Mouse (Mus musculus) kidney, embryonic 15.5 days (tissue): ENCODE measurements around the gene Cabin1. TPM values are rescaled to one million over a fixed set of nuclear protein-coding genes. Genes with fewer than 3 reads are reported as not detected.

Experiments
- ATAC-seq: fragments of 200-750 bp; cut with Nextera tagmentation; replicated peaks from 2 replicates; pipeline ENCODE4 v1.8.0; 2017; ENCODE audit warnings: moderate TSS enrichment; ENCODE audit not compliant: low FRiP score
- H3K27ac ChIP-seq: fragments of 300-500 bp; sonication (generic); 2 replicates; pipeline ENCODE4 v1.5.1; 2015; ENCODE audit warnings: mild to moderate bottlenecking, inconsistent platforms
- H3K27me3 ChIP-seq: fragments of 300-500 bp; sonication (generic); 2 replicates; pipeline ENCODE4 v1.6.1; 2015; ENCODE audit warnings: inconsistent platforms
- H3K36me3 ChIP-seq: fragments of 300-500 bp; sonication (generic); 2 replicates; pipeline ENCODE4 v1.6.1; 2015; ENCODE audit warnings: inconsistent platforms
- H3K4me1 ChIP-seq: fragments of 300-500 bp; sonication (generic); 2 replicates; pipeline ENCODE4 v1.6.1; 2015; ENCODE audit warnings: inconsistent platforms
- H3K4me2 ChIP-seq: fragments of 300-500 bp; sonication (generic); 2 replicates; pipeline ENCODE4 v1.6.1; 2015; ENCODE audit warnings: moderate library complexity, mild to moderate bottlenecking, inconsistent platforms
- H3K4me3 ChIP-seq: fragments of 300-500 bp; sonication (generic); replicated peaks from 2 replicates; pipeline ENCODE4 v1.5.1; 2015; ENCODE audit warnings: mild to moderate bottlenecking, inconsistent platforms
- H3K9ac ChIP-seq: fragments of 300-500 bp; sonication (generic); 2 replicates; pipeline ENCODE4 v1.6.1; 2015; ENCODE audit warnings: mild to moderate bottlenecking, inconsistent platforms
- H3K9me3 ChIP-seq: fragments of 300-500 bp; sonication (generic); replicated peaks from 2 replicates; pipeline ENCODE4 v1.6.1; 2016; ENCODE audit warnings: inconsistent platforms
- WGBS: fragments of 180-500 bp; shearing (Covaris S2); methylation state at CpG from one replicate; pipeline ENCODE4 v1.1.7; 2015; ENCODE audit warnings: mixed read lengths; 5-methylcytosine and 5-hydroxymethylcytosine counted together
- polyA plus RNA-seq: library from polyadenylated mRNA; unstranded; fragments of >200 nt; fragmentation: Nextera tagmentation; extraction: Ambion mirVana; gene quantifications from 2 replicates; pipeline ENCODE4 v1.2.1, GENCODE M21; 2015

The Cabin1 gene
- polyA plus RNA-seq, 1 experiment from 2014 or later = 35.1 TPM

DNA sequence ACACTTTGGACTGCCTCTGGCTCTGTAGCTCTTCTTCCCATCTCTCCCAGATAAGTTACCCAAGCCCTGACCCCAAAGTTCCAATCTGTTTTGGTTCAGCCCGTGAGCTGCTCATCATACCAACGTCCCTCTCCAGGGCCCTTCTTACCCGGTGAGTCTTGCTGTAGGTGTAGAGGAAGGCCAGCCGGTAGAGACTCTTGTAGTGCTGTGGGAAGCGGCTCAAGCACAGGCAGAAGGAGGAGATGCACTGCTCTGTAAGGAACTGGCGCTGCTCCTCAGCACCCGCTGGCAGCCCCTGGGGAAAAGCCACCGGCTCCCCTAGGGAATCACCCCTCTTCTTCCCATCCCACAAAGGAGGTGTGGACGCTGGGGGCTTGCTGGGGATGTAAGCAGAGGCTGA is 69.6 kb downstream of the Cabin1 start:
- H3K27me3 ChIP-seq = no peaks in the 10 kb centered on the region
- H3K4me3 ChIP-seq = no peak overlapping the region
- H3K36me3 ChIP-seq = peaks cover 93% of the 10 kb centered on the region
- no peak for ATAC-seq
- no peaks in the 10 kb centered on the region for H3K9me3 ChIP-seq
- 88% methylated on average over 9 of the region's 9 CpGs for WGBS
- H3K27ac ChIP-seq = peak overlapping the region; percentile 41
- H3K4me2 ChIP-seq = no peak overlapping the region
- H3K9ac ChIP-seq = no peak overlapping the region
- H3K4me1 ChIP-seq = peaks cover 15% of the 10 kb centered on the region

DNA sequence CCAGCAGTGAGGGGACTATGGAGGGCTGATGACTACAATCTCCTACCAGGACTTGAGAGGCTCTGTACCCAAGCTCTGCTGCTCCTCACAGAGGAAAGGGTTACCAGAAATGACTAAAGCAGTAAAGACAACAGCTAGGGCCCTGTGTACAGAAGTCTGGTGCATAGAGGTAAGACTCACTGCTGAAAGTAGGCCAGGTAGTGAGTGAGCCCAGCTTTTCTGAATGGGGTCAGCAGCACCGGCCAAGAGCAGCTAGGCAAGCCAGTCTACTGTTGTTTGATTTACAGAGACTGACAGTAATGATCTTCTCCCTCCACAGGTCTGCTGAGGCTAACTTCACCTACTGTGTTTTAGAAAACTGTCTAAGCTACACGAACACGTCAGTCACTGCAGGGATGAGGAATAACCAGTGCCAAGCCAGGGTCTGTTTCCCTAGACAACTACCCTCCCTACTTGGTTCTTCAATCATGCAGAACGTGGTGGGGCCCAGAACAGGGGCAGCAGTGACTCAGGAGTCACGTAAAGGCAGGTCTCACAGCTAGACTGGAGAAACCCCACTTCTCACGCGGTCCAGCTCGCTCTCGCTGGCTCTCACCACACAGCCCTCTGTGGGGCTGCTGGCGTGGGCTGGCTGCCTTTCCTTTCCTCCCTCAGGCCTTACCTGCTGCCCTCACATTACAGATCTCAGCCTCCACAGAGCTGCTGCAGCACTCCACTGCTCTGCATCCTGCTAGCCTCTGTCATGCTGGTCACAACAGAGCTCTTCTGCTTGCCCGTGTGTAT is 70.5 kb downstream of the Cabin1 start:
- H3K4me2 ChIP-seq = no peak overlapping the region
- no peaks in the 10 kb centered on the region for H3K27me3 ChIP-seq
- peak overlapping the region; percentile 50 for H3K27ac ChIP-seq
- H3K4me1 ChIP-seq = peaks cover 15% of the 10 kb centered on the region
- no peak overlapping the region for H3K9ac ChIP-seq
- ATAC-seq = peak; percentile 75
- peaks cover 90% of the 10 kb centered on the region for H3K36me3 ChIP-seq
- no peaks in the 10 kb centered on the region for H3K9me3 ChIP-seq
- H3K4me3 ChIP-seq = no peak overlapping the region
- 54% methylated on average over 11 of the region's 11 CpGs for WGBS

DNA sequence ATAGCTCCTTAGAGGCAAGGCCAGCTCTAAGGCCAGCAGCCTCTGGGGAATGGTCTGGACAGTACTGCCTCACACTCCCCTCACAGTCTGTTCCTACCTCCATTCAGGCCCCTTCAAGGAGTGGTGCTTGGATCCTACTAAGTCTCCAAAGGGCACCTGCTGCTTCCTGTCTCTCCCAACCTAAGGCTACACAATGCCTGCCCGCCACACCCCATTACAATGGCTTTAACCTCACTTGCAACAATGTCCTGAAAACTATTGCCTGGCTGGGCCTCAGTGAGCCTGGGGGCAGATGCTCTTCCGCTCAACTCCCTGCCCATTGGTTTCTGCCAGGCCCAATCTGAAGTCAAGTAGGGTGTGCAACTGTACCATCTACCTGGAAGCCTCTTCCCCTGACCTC is 75.5 kb downstream of the Cabin1 start:
- peaks cover 6% of the 10 kb centered on the region for H3K4me1 ChIP-seq
- H3K4me3 ChIP-seq = no peak overlapping the region
- no peak overlapping the region for H3K9ac ChIP-seq
- no peak overlapping the region for H3K27ac ChIP-seq
- no peak for ATAC-seq
- H3K36me3 ChIP-seq = peaks cover 74% of the 10 kb centered on the region
- no peak overlapping the region for H3K4me2 ChIP-seq
- WGBS = 96% methylated on average over 2 of the region's 2 CpGs
- H3K27me3 ChIP-seq = no peaks in the 10 kb centered on the region
- H3K9me3 ChIP-seq = no peaks in the 10 kb centered on the region

DNA sequence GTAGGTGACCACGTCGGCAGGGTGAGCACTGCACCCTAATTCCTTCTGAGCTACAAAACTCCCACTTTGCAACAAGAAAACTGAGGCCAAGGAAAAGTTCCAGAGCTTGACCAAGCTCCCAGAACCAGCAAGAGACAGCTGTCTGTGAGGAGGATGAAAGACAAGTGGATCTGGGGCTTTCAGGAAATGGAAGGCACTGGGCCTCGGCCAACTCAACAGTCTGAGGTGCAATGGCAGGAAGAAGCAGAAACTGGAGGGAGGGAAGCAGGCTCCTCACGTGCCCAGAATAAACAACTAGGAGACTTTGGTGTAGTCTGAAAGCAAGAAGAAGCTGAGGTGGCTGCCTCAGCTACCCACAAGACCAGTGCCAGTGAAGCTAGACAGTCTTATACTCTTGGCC is 77.4 kb downstream of the Cabin1 start:
- Histone ChIP-seq H3K4me1 (no peaks in the 10 kb centered on the region), H3K9me3 (no peaks in the 10 kb centered on the region), H3K27ac (no peak overlapping the region), H3K27me3 (no peaks in the 10 kb centered on the region), H3K4me2 (no peak overlapping the region), H3K36me3 (peaks cover 73% of the 10 kb centered on the region), H3K4me3 (no peak overlapping the region), H3K9ac (no peak overlapping the region)
- ATAC-seq = no peak
- 80% methylated on average over 4 of the region's 4 CpGs for WGBS

DNA sequence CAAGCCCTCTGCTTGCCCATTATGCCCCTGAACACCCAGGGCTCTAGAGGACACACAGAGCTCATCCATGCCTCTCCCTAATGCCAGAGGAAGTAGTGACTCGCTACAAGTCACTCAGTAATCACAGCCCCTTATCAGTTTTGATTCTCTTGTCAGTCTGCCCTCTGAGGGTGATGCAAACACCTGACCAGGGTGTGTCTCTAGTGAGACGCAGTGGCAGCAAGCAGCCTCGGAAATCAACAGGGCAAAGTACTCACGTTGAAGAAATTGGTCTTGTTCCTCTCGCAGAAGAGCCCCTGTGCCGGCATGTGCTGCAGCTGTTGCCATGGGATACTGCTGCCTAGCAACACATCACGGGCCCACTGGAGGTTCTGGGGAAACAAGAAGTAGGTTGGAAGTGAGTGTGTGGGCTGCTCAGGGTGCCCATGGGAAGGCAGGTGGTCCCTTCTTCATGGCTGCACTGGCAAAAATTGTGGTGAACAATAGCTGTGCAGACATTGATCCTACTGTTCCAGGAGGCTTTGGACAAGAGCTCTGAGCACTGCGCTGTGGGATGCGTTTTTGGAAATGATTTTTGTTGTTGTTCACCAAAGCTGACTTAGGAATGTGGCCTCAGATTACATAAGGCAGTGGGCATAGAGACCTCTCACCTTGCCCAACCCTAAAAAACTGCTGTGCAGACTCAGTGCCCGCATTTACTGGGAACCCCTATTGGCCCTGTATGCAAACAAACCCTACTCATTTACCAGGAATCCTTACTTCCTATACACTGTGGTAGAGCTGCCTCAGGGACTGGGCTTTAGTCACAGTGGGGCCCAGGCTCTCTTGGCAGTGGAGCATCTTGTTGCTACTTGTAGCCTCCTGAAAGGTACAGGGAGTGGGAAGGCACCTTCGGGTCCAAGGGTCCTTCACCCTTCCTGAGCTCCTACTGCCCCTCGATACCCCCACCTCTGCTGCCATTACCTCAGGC is 79.8 kb downstream of the Cabin1 start:
- WGBS = 72% methylated on average over 12 of the region's 12 CpGs
- no peak overlapping the region for H3K4me2 ChIP-seq
- no peak for ATAC-seq
- no peak overlapping the region for H3K4me3 ChIP-seq
- no peaks in the 10 kb centered on the region for H3K4me1 ChIP-seq
- H3K27me3 ChIP-seq = no peaks in the 10 kb centered on the region
- H3K27ac ChIP-seq = no peak overlapping the region
- no peak overlapping the region for H3K9ac ChIP-seq
- no peaks in the 10 kb centered on the region for H3K9me3 ChIP-seq
- peaks cover 72% of the 10 kb centered on the region for H3K36me3 ChIP-seq

DNA sequence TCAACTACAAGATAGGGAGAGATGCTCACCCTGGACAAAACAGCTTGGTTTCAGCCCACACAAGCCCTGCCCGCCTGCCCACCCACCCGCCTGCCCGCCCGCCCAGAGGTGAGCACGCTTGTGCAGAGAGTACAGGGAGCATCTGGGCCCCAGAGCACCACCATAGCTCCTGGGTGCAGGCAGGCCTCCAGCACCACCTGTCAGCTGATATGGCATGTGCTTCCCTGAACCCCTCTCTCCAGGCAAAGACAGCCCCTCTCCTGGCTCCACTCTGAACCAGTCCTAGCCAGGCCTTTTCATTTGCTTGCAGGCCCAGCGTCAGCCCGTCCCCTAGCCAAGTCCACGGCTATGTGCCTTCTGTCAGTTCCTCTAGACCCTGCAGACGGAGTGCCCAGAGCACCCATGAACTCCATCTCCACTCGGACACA is 83.6 kb downstream of the Cabin1 start:
- WGBS = 93% methylated on average over 10 of the region's 10 CpGs
- Histone ChIP-seq H3K4me2 (no peak overlapping the region), H3K4me1 (peaks cover 9% of the 10 kb centered on the region; the same call in 1 of the 2 replicates), H3K9ac (no peak overlapping the region), H3K4me3 (no peak overlapping the region), H3K9me3 (no peaks in the 10 kb centered on the region), H3K27ac (no peak overlapping the region), H3K36me3 (peaks cover 56% of the 10 kb centered on the region), H3K27me3 (no peaks in the 10 kb centered on the region)
- ATAC-seq = no peak

DNA sequence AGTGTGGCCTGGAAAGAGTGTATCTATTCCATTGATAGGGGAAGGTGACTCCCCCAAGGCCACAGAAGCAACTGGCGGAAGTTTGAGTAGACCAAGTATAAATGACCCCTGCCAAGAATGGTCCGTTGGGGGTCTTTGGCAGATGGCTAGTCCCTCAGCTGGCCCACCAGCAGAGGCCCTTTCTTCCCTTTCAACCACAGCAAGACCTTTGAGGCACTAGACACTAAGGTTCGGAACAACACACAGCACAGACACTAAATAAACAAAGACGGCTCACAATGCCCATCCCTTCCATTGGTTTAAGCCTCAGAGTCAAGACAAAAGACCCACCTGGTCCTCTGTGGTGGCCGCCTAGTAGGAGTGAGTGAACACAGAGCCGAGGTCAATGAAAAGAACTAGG is 84.9 kb downstream of the Cabin1 start:
- Histone ChIP-seq H3K27ac (no peak overlapping the region), H3K4me2 (no peak overlapping the region), H3K4me3 (no peak overlapping the region), H3K9me3 (no peaks in the 10 kb centered on the region), H3K9ac (no peak overlapping the region), H3K4me1 (peaks cover 9% of the 10 kb centered on the region; the same call in 1 of the 2 replicates), H3K27me3 (no peaks in the 10 kb centered on the region), H3K36me3 (peaks cover 53% of the 10 kb centered on the region)
- WGBS = 90% methylated on average over 6 of the region's 6 CpGs
- ATAC-seq = no peak

DNA sequence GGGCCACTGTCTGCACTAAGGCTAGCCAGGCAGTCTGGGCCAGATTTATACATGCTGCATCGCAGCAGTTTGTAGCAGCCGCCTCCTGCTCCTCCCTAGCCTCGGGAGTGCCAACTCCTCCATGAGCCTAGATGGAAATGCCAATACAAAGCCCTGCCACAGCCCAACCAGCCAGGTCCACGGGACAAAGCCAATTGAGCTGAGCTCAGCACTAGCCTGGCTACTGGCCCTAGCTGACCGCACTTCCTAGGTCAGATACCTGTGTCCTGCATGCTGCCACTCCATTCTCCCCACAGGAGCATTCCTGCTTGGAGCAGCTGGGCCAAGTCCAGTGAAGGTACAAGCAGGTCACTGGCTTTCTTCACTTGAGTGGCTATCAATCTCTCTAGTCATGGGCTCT is 86.2 kb downstream of the Cabin1 start:
- Histone ChIP-seq H3K4me3 (no peak overlapping the region), H3K27ac (no peak overlapping the region), H3K4me2 (no peak overlapping the region), H3K27me3 (no peaks in the 10 kb centered on the region), H3K9me3 (no peaks in the 10 kb centered on the region), H3K4me1 (peaks cover 9% of the 10 kb centered on the region; the same call in 1 of the 2 replicates), H3K9ac (no peak overlapping the region), H3K36me3 (peaks cover 46% of the 10 kb centered on the region)
- whole genome bisulfite sequencing = 85% methylated on average over 5 of the region's 5 CpGs
- no peak for ATAC-seq

DNA sequence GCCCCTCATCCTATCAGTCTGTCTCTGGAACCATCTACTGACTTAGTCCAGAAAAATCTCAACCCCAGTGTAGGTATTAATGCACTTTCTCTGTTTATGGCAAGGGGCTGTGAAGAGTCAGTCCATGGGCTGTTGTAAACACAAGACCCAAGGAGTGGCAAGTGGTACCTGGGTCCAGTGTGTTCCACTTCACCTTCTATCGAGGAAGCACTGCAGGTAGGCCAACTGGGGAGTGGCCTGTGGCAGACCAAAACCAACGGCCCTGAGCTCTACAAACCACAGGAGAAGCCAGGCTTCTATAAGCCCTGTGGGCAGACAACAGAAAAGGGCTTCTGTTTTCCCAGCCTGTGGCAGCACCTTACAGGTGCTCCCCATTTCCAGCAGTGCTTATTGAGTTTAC is 86.6 kb downstream of the Cabin1 start:
- 84% methylated on average over 2 of the region's 2 CpGs for WGBS
- H3K4me1 ChIP-seq = peaks cover 9% of the 10 kb centered on the region; the same call in 1 of the 2 replicates
- no peaks in the 10 kb centered on the region for H3K9me3 ChIP-seq

DNA sequence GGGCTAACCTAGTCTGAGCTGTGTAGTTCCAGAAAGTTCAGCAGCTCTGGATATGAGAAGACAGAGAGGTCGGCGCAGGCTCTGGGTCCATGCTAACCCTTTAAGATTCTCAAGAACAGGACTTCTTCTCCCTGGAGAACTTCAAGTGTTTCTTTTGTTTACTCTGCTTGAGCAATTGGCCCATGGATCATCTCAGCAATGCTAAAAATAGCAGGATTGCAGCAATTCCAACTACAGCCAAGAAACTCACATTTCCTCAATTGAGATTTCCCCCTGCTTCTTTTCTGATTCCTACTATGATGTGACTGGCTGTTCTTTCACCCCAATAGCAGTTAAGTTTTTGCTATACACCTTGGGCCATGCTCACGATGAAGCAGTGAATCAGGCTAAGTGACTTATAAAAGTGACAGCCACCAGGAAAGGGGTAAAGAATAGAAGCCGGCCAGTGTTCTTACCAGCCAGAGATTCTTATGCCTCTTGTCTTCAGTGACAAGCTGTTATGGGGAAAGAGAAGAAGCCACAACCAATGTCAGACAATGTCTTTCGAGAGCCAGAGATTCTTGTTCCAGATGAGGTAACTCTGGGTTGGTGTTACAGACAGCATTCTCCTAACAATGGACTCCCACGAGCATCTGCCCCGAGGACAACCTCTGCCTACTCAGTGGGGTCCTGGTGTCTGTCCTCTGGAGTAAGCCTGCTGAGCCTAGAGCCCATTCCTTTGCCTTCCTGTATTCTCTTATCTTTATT is 87.1 kb downstream of the Cabin1 start:
- H3K4me3 ChIP-seq = no peak overlapping the region
- H3K27me3 ChIP-seq = no peaks in the 10 kb centered on the region
- H3K4me1 ChIP-seq = peaks cover 9% of the 10 kb centered on the region; the same call in 1 of the 2 replicates
- no peak overlapping the region for H3K4me2 ChIP-seq
- H3K27ac ChIP-seq = peak overlapping the region; percentile 59
- ATAC-seq = no peak
- H3K9ac ChIP-seq = no peak overlapping the region
- peaks cover 38% of the 10 kb centered on the region for H3K36me3 ChIP-seq
- 74% methylated on average over 7 of the region's 7 CpGs for WGBS
- no peaks in the 10 kb centered on the region for H3K9me3 ChIP-seq

More for the DNA sequence above, 86.6 kb downstream of the Cabin1 start:
- Histone ChIP-seq H3K36me3 (peaks cover 42% of the 10 kb centered on the region), H3K9ac (no peak overlapping the region), H3K4me2 (no peak overlapping the region), H3K27me3 (no peaks in the 10 kb centered on the region), H3K27ac (peak overlapping the region; percentile 59), H3K4me3 (no peak overlapping the region)
- no peak for ATAC-seq

DNA sequence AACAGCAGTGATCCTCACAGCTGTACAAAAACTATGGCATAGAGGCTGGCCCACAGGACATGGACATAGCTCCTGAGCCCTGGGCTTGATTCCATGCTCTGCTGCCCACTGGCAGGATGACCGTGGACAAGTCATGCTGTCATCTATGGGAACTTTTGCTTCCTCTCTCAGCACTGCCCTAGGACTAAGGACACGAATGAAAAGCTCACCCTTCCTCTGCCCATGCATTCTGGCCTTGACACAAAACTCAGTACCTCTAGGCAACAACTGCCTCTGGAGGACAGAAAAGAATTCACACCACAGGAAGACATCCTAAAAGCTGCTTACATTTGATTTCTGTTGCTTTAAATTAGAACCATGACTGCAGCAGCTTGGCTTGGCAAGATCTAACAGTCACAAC is 87.9 kb downstream of the Cabin1 start:
- WGBS = 73% methylated on average over 2 of the region's 2 CpGs
- no peak overlapping the region for H3K4me2 ChIP-seq

More for the DNA sequence above, 87.9 kb downstream of the Cabin1 start:
- no peaks in the 10 kb centered on the region for H3K27me3 ChIP-seq
- no peaks in the 10 kb centered on the region for H3K9me3 ChIP-seq
- no peak overlapping the region for H3K9ac ChIP-seq
- H3K27ac ChIP-seq = 0 out of 2 replicates have a peak overlapping the region, but pooled peaks have one; percentile 28
- no peak overlapping the region for H3K4me3 ChIP-seq
- peaks cover 9% of the 10 kb centered on the region; the same call in 1 of the 2 replicates for H3K4me1 ChIP-seq
- H3K36me3 ChIP-seq = peaks cover 34% of the 10 kb centered on the region
- no peak for ATAC-seq
